Mouse (Mus musculus) embryonic fibroblast, embryonic 13.5 days (primary cell): ENCODE measurements around the gene Gm20388. TPM values are rescaled to one million over a fixed set of nuclear protein-coding genes. Genes with fewer than 3 reads are reported as not detected.

Source experiments
- H3K27ac ChIP-seq: 2 replicates; pipeline ENCODE4 v1.5.1; 2012; ENCODE audit warnings: low read length, control low read depth, inconsistent platforms; ENCODE audit not compliant: insufficient read depth
- H3K4me1 ChIP-seq: 2 replicates; pipeline ENCODE4 v1.6.1; 2011; ENCODE audit warnings: low read length; ENCODE audit not compliant: control insufficient read depth, insufficient read depth
- H3K4me3 ChIP-seq: 2 replicates; pipeline ENCODE4 v1.5.1; 2011; ENCODE audit warnings: mild to moderate bottlenecking, control low read depth, low read length; ENCODE audit not compliant: insufficient read depth
- CTCF ChIP-seq: IDR thresholded peaks from 2 replicates; pipeline ENCODE4 v1.5.1; 2011; ENCODE audit warnings: mild to moderate bottlenecking, control low read depth, low read length, moderate library complexity, borderline replicate concordance; ENCODE audit not compliant: insufficient read depth
- POLR2A ChIP-seq: IDR thresholded peaks from 2 replicates; pipeline ENCODE4 v1.6.1; 2011; ENCODE audit warnings: low read depth, mild to moderate bottlenecking, control low read depth, low read length, moderate library complexity
- polyA plus RNA-seq: library from polyadenylated mRNA; stranded (reverse); fragments of >200 nt; gene quantifications from 2 replicates; pipeline ENCODE4 v1.2.4, GENCODE M21; 2011; ENCODE audit warnings: low read depth; ENCODE audit not compliant: missing spikeins, insufficient read length

The Gm20388 gene
- polyA plus RNA-seq, 1 experiment: 82.8 TPM

DNA sequence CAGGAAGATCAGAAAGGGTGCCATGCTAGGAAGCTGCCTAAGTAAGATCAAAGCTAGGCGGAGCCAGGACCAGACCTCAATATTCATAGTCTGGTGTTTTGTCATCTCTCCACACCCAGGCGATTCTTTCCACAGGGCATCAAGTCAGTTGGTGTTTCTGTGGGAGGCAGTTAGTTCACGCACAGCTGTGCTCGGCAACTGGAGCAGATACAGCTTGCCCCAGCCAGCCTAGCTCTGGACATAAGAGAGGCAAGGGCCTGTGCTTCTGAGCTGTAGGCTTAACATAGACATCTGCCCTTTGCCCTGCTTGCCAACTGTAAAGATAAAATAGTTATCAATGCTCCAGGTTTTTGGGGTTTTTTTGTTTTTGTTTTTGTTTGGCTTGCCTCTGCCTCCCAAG is 3721.6 kb downstream of the Gm20388 start:
- TF ChIP-seq POLR2A: no peak
- no peak for TF ChIP-seq CTCF
- Histone ChIP-seq H3K27ac (no peak overlapping the region), H3K4me3 (no peak overlapping the region), H3K4me1 (peaks cover 12% of the 10 kb centered on the region)

DNA sequence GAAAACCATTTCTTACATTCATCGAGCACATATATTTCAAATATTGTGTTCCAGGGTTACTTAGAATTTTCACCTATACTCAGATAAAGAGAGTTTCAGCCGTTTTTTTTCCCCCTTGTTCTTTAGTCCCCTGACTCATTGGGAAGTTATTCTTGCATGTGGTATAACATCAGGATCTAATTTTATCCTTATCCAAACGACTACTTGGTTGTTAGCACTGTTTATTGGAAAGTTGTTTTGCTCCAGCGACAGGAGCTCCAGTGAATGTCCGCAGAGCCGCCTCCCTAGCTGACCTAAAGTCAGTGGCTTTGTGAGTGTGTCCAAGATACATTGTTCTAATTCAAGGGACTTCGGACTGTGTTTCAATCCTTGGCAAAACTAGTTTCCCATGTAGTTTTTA is 3723.2 kb downstream of the Gm20388 start:
- H3K4me3 ChIP-seq: no peak overlapping the region
- H3K27ac ChIP-seq: peak overlapping the region; percentile 92
- peaks cover 12% of the 10 kb centered on the region for H3K4me1 ChIP-seq
- TF ChIP-seq POLR2A: no peak
- TF ChIP-seq CTCF: no peak

DNA sequence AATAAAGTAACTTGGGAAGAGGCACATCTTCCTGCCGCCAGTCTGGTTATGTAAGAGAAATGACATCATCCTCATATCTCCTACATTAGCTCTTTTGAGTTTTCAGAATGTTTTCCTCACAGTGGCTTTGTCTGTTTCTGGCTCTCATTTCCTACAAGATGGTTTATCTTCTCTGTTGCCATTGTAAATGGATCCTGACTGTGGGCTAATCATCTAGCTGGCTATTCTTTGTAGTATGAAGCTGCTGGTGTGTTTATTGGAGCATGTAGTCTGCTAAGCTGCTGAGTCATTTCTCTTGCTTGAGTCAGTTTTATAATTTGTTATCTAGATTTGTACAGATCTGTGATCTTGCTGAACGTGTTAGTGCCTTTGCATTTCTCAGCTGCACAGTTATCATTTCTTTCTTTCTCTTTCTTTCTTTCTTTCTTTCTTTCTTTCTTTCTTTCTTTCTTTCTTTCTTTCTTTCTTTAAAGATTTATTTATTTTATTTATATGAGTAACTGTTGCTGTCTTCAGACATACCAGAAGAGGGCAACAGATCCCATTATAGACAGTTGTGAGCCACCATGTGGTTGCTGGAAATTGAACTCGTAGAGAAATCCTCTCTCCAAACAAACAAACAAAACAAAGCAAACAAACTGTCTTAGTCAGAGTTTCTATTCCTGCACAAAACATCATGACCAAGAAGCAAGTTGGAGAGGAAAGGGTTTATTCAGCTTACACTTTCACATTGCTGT is 3723.9 kb downstream of the Gm20388 start:
- TF ChIP-seq POLR2A: no peak
- no peak for TF ChIP-seq CTCF
- peak overlapping the region; percentile 92 for H3K27ac ChIP-seq
- H3K4me1 ChIP-seq: peaks cover 10% of the 10 kb centered on the region

GRCm38 (mm10) chr8:123635671-123636070 is 3725.0 kb downstream of the Gm20388 start:
- Histone ChIP-seq H3K27ac (no peak overlapping the region), H3K4me3 (no peak overlapping the region), H3K4me1 (peaks cover 9% of the 10 kb centered on the region)
- TF ChIP-seq CTCF: no peak

More for the DNA sequence above, 3723.9 kb downstream of the Gm20388 start:
- no peak overlapping the region for H3K4me3 ChIP-seq

- Histone ChIP-seq H3K4me3 (no peak overlapping the region), H3K4me1 (no peaks in the 10 kb centered on the region), H3K27ac (no peak overlapping the region)
- TF ChIP-seq CTCF (no peak), POLR2A (no peak)
Measured at GRCm38 (mm10) chr8:123643330-123644051, 3732.8 kb downstream of the Gm20388 start.

DNA sequence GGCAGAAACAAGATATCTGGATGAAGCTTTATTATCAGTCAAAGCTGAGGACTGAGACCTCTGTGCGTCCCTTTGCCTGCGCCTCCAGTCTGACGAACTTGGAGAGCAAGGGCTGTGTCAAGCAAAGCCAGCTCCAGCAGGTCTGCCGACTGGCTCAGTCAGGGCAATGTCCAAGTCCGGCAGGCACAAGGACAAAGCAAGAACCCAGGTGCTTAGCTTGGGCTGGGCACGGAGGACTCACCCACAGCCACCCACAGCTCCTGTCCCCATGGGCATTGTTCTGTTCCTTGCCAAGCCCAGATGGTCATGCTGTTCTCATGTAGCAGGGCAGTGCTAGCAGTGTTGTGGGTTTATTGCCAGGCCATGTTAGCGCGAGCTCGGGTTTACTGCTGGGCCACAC is 3734.6 kb downstream of the Gm20388 start:
- H3K4me3 ChIP-seq: no peak overlapping the region
- no peak for TF ChIP-seq CTCF
- no peak for TF ChIP-seq POLR2A
- H3K4me1 ChIP-seq: no peaks in the 10 kb centered on the region; the same call in 1 of the 2 replicates
- H3K27ac ChIP-seq: no peak overlapping the region

DNA sequence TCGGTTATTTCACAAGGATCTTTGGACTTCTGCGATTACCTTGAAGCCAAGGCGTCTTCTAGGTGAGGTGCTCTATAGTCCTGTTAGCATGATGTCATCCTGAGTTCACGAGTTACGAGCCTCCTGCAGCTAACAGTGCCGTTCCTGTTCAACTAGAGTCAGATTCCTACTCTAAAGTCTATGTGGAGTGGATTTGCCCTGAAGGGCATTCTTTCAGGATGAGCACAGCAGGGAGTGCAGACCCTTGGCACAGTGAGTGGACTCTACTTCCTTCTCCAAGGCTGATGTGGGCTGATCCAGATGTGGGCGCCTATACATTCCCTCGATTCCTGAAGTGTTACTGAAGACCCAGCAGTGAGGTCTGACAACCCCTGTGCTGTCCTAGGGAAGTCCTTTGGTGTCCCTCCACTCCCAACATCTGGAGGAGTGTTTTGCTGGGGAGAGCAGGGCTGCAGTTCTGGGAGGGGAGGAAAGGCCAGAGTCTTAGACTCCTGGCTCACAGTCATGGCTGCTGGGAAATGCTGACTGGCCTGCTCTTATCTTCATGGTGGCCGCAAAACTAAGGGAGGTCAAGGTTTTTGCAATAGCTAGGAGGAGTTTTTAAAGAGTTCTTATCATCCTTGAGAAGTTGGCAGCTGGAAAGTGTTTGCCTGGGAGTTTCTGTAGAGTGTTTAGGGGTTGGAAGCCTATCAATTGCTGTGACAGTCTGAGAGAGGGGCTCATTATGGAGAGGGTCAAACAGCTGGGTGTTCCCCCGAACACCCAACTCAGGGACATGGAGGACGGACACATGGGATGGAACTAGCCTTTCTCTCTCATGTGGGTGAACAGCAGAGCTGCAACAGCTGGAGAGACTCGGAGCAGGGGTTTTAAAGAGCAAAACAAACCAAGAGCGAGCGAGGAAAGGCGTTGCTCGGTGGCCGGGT is 3737.9 kb downstream of the Gm20388 start:
- Histone ChIP-seq H3K4me3 (no peak overlapping the region), H3K27ac (no peak overlapping the region), H3K4me1 (no peaks in the 10 kb centered on the region; the same call in 1 of the 2 replicates)
- TF ChIP-seq POLR2A (no peak), CTCF (no peak)

DNA sequence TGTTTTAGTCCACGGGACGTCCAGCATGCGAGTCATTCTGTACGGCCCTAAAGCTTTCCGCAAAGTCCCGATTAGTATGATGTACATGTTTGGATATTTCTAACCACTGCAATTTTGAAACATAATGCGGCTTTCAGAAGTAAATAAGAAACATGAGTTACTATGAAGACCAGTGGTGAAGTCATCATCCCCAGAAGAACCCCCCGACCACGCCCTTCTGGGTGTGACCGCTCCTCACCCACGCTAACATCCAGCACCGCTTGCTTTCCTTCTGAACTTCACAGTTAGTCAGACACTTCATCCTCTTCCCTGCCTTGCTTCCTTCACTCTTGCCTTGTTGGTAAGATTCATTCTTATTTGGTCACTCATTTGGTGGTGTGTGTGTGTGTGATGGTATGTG is 3738.8 kb downstream of the Gm20388 start:
- TF ChIP-seq POLR2A (no peak), CTCF (no peak)
- Histone ChIP-seq H3K27ac (no peak overlapping the region), H3K4me1 (no peaks in the 10 kb centered on the region; the same call in 1 of the 2 replicates), H3K4me3 (no peak overlapping the region)

DNA sequence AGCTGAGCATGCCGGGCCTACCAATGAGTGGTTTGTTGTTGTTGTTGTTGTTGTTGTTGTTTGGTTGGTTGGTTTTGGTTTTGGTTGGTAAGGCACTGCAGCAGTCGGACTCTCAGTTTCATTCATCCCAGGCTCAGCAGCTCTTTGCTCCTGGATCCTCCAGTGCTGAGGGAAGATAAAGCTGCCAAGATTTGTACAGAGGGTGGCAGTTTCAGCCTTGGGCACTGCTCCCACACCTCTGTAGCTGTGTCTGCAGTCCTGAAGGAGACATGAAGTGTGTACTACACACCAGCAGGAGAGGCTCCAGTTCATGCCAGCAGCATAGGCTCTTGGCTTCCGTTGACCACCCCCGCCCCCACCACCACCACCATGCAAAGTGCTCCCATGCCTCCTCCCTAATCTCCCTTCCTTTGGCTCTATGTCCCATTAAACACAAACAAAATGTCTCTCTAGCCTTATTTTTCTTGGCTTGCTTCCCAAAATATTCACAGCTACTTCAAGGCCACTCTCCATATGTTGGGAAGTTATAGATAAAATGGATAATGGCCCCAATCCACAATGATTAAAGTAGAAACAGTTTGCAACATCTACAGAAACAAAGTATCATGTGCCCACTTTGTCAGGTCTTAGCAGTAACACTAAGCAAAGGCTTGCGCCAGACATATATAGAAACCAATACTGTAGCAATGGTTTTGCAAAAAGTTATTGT is 3740.9 kb downstream of the Gm20388 start:
- TF ChIP-seq POLR2A (no peak), CTCF (no peak)
- Histone ChIP-seq H3K27ac (no peak overlapping the region), H3K4me1 (no peaks in the 10 kb centered on the region; the same call in 1 of the 2 replicates), H3K4me3 (no peak overlapping the region)
